Mouse (Mus musculus) hindbrain, embryonic 15.5 days (tissue): ENCODE results near the gene Mfap1a. TPM values are rescaled to one million over a fixed set of nuclear protein-coding genes. Genes with fewer than 3 reads are reported as not detected.

Source experiments
- ATAC-seq: fragments of 200-750 bp; cut with Nextera tagmentation; 2 replicates; pipeline ENCODE4 v1.8.0; 2017; ENCODE audit warnings: low read depth, moderate number of reproducible peaks, moderate TSS enrichment; ENCODE audit not compliant: low FRiP score
- H3K27ac ChIP-seq: fragments of 300-500 bp; sonication (generic); replicated peaks from 2 replicates; pipeline ENCODE4 v1.5.1; 2015; ENCODE audit warnings: mild to moderate bottlenecking, inconsistent platforms
- H3K27me3 ChIP-seq: fragments of 300-500 bp; sonication (generic); 2 replicates; pipeline ENCODE4 v1.6.1; 2015; ENCODE audit warnings: control low read depth, inconsistent platforms
- H3K36me3 ChIP-seq: fragments of 300-500 bp; sonication (generic); 2 replicates; pipeline ENCODE4 v1.6.1; 2015; ENCODE audit warnings: control low read depth, inconsistent platforms
- H3K4me1 ChIP-seq: fragments of 300-500 bp; sonication (generic); replicated peaks from 2 replicates; pipeline ENCODE4 v1.6.1; 2015; ENCODE audit warnings: control low read depth, inconsistent platforms
- H3K4me2 ChIP-seq: fragments of 300-500 bp; sonication (generic); 2 replicates; pipeline ENCODE4 v1.6.1; 2015; ENCODE audit warnings: moderate library complexity, mild to moderate bottlenecking, inconsistent platforms
- H3K4me3 ChIP-seq: fragments of 300-500 bp; sonication (generic); 2 replicates; pipeline ENCODE4 v1.5.1; 2015; ENCODE audit warnings: mild to moderate bottlenecking, inconsistent platforms
- H3K9ac ChIP-seq: fragments of 300-500 bp; sonication (generic); 2 replicates; pipeline ENCODE4 v1.6.1; 2015; ENCODE audit warnings: inconsistent platforms
- H3K9me3 ChIP-seq: fragments of 300-500 bp; sonication (generic); 2 replicates; pipeline ENCODE4 v1.6.1; 2016; ENCODE audit warnings: control low read depth, inconsistent platforms
- WGBS: fragments of 180-500 bp; shearing (Covaris S2); methylation state at CpG from one replicate; pipeline ENCODE4 v1.1.7; 2015; 5-methylcytosine and 5-hydroxymethylcytosine counted together
- microRNA-seq: library from miRNA; unstranded; fragments of <30 nt; microRNA quantifications from one replicate; pipeline ENCODE4, GENCODE M21; 2016
- polyA plus RNA-seq: library from polyadenylated mRNA; unstranded; fragments of >200 nt; fragmentation: Nextera tagmentation; extraction: Ambion mirVana; gene quantifications from 2 replicates; pipeline ENCODE4 v1.2.1, GENCODE M21; 2015

Gene Mfap1a
- polyA plus RNA-seq, 1 experiment from 2014 or later: 30.1 TPM

- Histone ChIP-seq H3K4me1 (peaks cover 24% of the 10 kb centered on the region), H3K27me3 (peaks cover 5% of the 10 kb centered on the region; the same call in 1 of the 2 replicates), H3K4me3 (peak within 1 kb of the TSS; percentile 99), H3K27ac (peak within 1 kb of the TSS; percentile 98), H3K4me2 (peak within 1 kb of the TSS; percentile 84), H3K36me3 (peaks cover 9% of the 10 kb centered on the region), H3K9me3 (no peaks in the 10 kb centered on the region), H3K9ac (peak within 1 kb of the TSS; percentile 97)
- WGBS: under 1% methylated on average over 64 of the region's 74 CpGs
- ATAC-seq: peak; percentile 98
Measured at GRCm38 (mm10) chr2:121448739-121449535, 57.5 kb downstream of the Mfap1a start, which contains the start of gene Serf2. Serf2 (plus strand) TSS chr2:121449195.

GRCm38 (mm10) chr2:121448136-121448535, 58.3 kb downstream of the Mfap1a start:
- H3K36me3 ChIP-seq: peaks cover 9% of the 10 kb centered on the region
- peak overlapping the region; percentile 98 for H3K27ac ChIP-seq
- WGBS: 19% methylated on average over 9 of the region's 9 CpGs
- peak overlapping the region; percentile 99 for H3K4me3 ChIP-seq
- peak overlapping the region; percentile 81 for H3K4me2 ChIP-seq
- H3K9me3 ChIP-seq: no peaks in the 10 kb centered on the region
- peaks cover 26% of the 10 kb centered on the region for H3K4me1 ChIP-seq
- ATAC-seq: no peak
- peaks cover 6% of the 10 kb centered on the region; the same call in 1 of the 2 replicates for H3K27me3 ChIP-seq
- peak overlapping the region; percentile 39; the same call in 1 of the 2 replicates for H3K9ac ChIP-seq

GRCm38 (mm10) chr2:121447006-121447405, 59.5 kb downstream of the Mfap1a start:
- Histone ChIP-seq H3K27ac (no peak overlapping the region), H3K9me3 (no peaks in the 10 kb centered on the region), H3K4me2 (no peak overlapping the region), H3K4me1 (peaks cover 37% of the 10 kb centered on the region), H3K4me3 (no peak overlapping the region), H3K36me3 (0 out of 2 replicates have a peak, but pooled peaks cover 3% of the 10 kb centered on the region), H3K27me3 (peaks cover 12% of the 10 kb centered on the region), H3K9ac (no peak overlapping the region)
- WGBS: 93% methylated on average over 3 of the region's 3 CpGs
- no peak for ATAC-seq

GRCm38 (mm10) chr2:121446506-121446905, 60.0 kb downstream of the Mfap1a start:
- no peak overlapping the region for H3K4me2 ChIP-seq
- H3K27me3 ChIP-seq: peaks cover 17% of the 10 kb centered on the region
- no peak overlapping the region for H3K27ac ChIP-seq
- no peak overlapping the region for H3K4me3 ChIP-seq
- 85% methylated on average over 4 of the region's 4 CpGs for WGBS
- no peak for ATAC-seq
- no peaks in the 10 kb centered on the region for H3K9me3 ChIP-seq
- 0 out of 2 replicates have a peak, but pooled peaks cover 2% of the 10 kb centered on the region for H3K36me3 ChIP-seq
- peaks cover 38% of the 10 kb centered on the region for H3K4me1 ChIP-seq
- H3K9ac ChIP-seq: no peak overlapping the region

- Histone ChIP-seq H3K4me3 (no peak overlapping the region), H3K4me2 (no peak overlapping the region), H3K4me1 (peaks cover 27% of the 10 kb centered on the region), H3K9me3 (no peaks in the 10 kb centered on the region), H3K9ac (no peak overlapping the region), H3K27me3 (peaks cover 26% of the 10 kb centered on the region), H3K27ac (no peak overlapping the region), H3K36me3 (no peaks in the 10 kb centered on the region)
- 89% methylated on average over 3 of the region's 3 CpGs for WGBS
- no peak for ATAC-seq
Measured at GRCm38 (mm10) chr2:121445117-121445516, 61.3 kb downstream of the Mfap1a start.

GRCm38 (mm10) chr2:121444178-121444577, 62.3 kb downstream of the Mfap1a start, which contains the start of gene Ell3:
Ell3 (minus strand) TSS chr2:121444278.
- peaks cover 7% of the 10 kb centered on the region for H3K36me3 ChIP-seq
- H3K4me3 ChIP-seq: no peak within 1 kb of the TSS
- WGBS: 89% methylated on average over 1 of the region's 1 CpGs
- ATAC-seq: no peak
- peaks cover 26% of the 10 kb centered on the region for H3K27me3 ChIP-seq
- peaks cover 25% of the 10 kb centered on the region for H3K4me1 ChIP-seq
- H3K4me2 ChIP-seq: peak within 1 kb of the TSS; percentile 58; the same call in 1 of the 2 replicates
- H3K27ac ChIP-seq: no peak within 1 kb of the TSS
- H3K9ac ChIP-seq: no peak within 1 kb of the TSS
- no peaks in the 10 kb centered on the region for H3K9me3 ChIP-seq

GRCm38 (mm10) chr2:121443068-121443349, 63.5 kb downstream of the Mfap1a start:
- peak overlapping the region; percentile 29 for H3K4me3 ChIP-seq
- ATAC-seq: no peak
- no peaks in the 10 kb centered on the region for H3K9me3 ChIP-seq
- WGBS: 15% methylated on average over 8 of the region's 8 CpGs
- H3K36me3 ChIP-seq: peaks cover 19% of the 10 kb centered on the region
- H3K27ac ChIP-seq: no peak overlapping the region
- peak overlapping the region; percentile 58 for H3K4me2 ChIP-seq
- H3K4me1 ChIP-seq: peaks cover 19% of the 10 kb centered on the region
- no peak overlapping the region for H3K9ac ChIP-seq
- peaks cover 26% of the 10 kb centered on the region for H3K27me3 ChIP-seq

- ATAC-seq: peak; percentile 49; the same call in 1 of the 2 replicates
- peaks cover 16% of the 10 kb centered on the region for H3K4me1 ChIP-seq
- peaks cover 26% of the 10 kb centered on the region for H3K27me3 ChIP-seq
- peak overlapping the region; percentile 29 for H3K4me3 ChIP-seq
- H3K9me3 ChIP-seq: no peaks in the 10 kb centered on the region
- H3K4me2 ChIP-seq: peak overlapping the region; percentile 58
- no peak overlapping the region for H3K9ac ChIP-seq
- 2% methylated on average over 30 of the region's 30 CpGs for WGBS
- H3K36me3 ChIP-seq: peaks cover 24% of the 10 kb centered on the region
- no peak overlapping the region for H3K27ac ChIP-seq
Measured at GRCm38 (mm10) chr2:121442259-121443067, 64.0 kb downstream of the Mfap1a start.

Small RNA genes within 50 kb of the gene (microRNA-seq; reads per million reads assigned to microRNA genes)
- not detected for gene Gm22953

Other genes with a start within 250 kb of the Mfap1a start
- 148 and 171 TPM in 2 replicates for gene Trp53bp1, start 235.3 kb downstream of the Mfap1a start, polyA plus RNA-seq
- gene Map1a, start 217.1 kb downstream of the Mfap1a start, polyA plus RNA-seq: 31.2 and 46.4 TPM in 2 replicates
- gene Ppip5k1, start 151.3 kb downstream of the Mfap1a start, polyA plus RNA-seq: 19.8 and 21.3 TPM in 2 replicates
- gene Ckmt1, start 149.0 kb downstream of the Mfap1a start, polyA plus RNA-seq: 99.5 and 107 TPM in 2 replicates
- 0.04 and 0.17 TPM in 2 replicates for gene Strc, start 119.5 kb downstream of the Mfap1a start, polyA plus RNA-seq
- gene Pdia3, start 92.9 kb downstream of the Mfap1a start, polyA plus RNA-seq: 377 and 390 TPM in 2 replicates
- gene Catsper2, start 92.9 kb downstream of the Mfap1a start, polyA plus RNA-seq: 5.3 and 6.2 TPM in 2 replicates
- gene Ell3, start 62.4 kb downstream of the Mfap1a start, polyA plus RNA-seq: 2.2 and 2.4 TPM in 2 replicates
- gene Serf2, start 57.5 kb downstream of the Mfap1a start, polyA plus RNA-seq: 281 and 313 TPM in 2 replicates
- 110 and 112 TPM in 2 replicates for gene Hypk, start 53.4 kb downstream of the Mfap1a start, polyA plus RNA-seq
- 0.73 and 1.3 TPM in 2 replicates for gene Serinc4, start 49.9 kb downstream of the Mfap1a start, polyA plus RNA-seq
- gene Mfap1b, start 32.6 kb downstream of the Mfap1a start, polyA plus RNA-seq: 68.0 and 70.6 TPM in 2 replicates
- gene Wdr76, start 58 bp upstream of the Mfap1a start, polyA plus RNA-seq: 3.9 and 4.9 TPM in 2 replicates